Mouse (Mus musculus) cerebellum, adult 11 months (tissue): ENCODE data around the gene Fcnb.

Source experiments
- DNase-seq: peaks from one replicate; pipeline ENCODE4 v3.0.0; 2022

Gene Fcnb

GRCm38 (mm10) chr2:28084768-28085167, at the start of gene Fcnb:
TSS of gene Fcnb (minus strand) at chr2:28084885.
- no peak for DNase-seq

GRCm38 (mm10) chr2:28133833-28134232, 49.1 kb upstream of the Fcnb start:
- peak; percentile 10 for DNase-seq

GRCm38 (mm10) chr2:28132117-28132516, 47.4 kb upstream of the Fcnb start:
- no peak for DNase-seq

GRCm38 (mm10) chr2:28126763-28127438, 42.2 kb upstream of the Fcnb start:
- no peak for DNase-seq

GRCm38 (mm10) chr2:28123910-28124309, 39.2 kb upstream of the Fcnb start:
- DNase-seq, result no peak

GRCm38 (mm10) chr2:28121309-28121708, 36.6 kb upstream of the Fcnb start:
- DNase-seq, result no peak

GRCm38 (mm10) chr2:28120342-28120741, 35.7 kb upstream of the Fcnb start:
- no peak for DNase-seq

- DNase-seq, result no peak
These were observed 33.9 kb upstream of the Fcnb start for GRCm38 (mm10) chr2:28118518-28119116.

GRCm38 (mm10) chr2:28117490-28118308, 33.0 kb upstream of the Fcnb start:
- no peak for DNase-seq

GRCm38 (mm10) chr2:28108763-28109162, 24.1 kb upstream of the Fcnb start:
- no peak for DNase-seq

GRCm38 (mm10) chr2:28106002-28106401, 21.3 kb upstream of the Fcnb start:
- no peak for DNase-seq

GRCm38 (mm10) chr2:28103653-28104052, 19.0 kb upstream of the Fcnb start:
- DNase-seq, result no peak

- DNase-seq, result no peak
These were observed 17.2 kb upstream of the Fcnb start for GRCm38 (mm10) chr2:28101892-28102291.

GRCm38 (mm10) chr2:28100796-28101483, 16.3 kb upstream of the Fcnb start:
- DNase-seq, result no peak

- DNase-seq, result no peak
These were observed 14.1 kb upstream of the Fcnb start for GRCm38 (mm10) chr2:28098547-28099505.

- DNase-seq, result peak; percentile 5
These were observed 12.1 kb upstream of the Fcnb start for GRCm38 (mm10) chr2:28096751-28097309.

GRCm38 (mm10) chr2:28092099-28092498, 7.4 kb upstream of the Fcnb start:
- DNase-seq, result no peak

- DNase-seq, result no peak
These were observed 6.4 kb upstream of the Fcnb start for GRCm38 (mm10) chr2:28091042-28091441.

GRCm38 (mm10) chr2:28090299-28091008, 5.8 kb upstream of the Fcnb start:
- no peak for DNase-seq

GRCm38 (mm10) chr2:28089095-28089494, 4.4 kb upstream of the Fcnb start:
- no peak for DNase-seq

GRCm38 (mm10) chr2:28086112-28086511, 1.4 kb upstream of the Fcnb start:
- no peak for DNase-seq
